Mouse (Mus musculus): ENCODE measurements around the gene Gm17409. TPM values are rescaled to one million over a fixed set of nuclear protein-coding genes. Genes with fewer than 3 reads are reported as not detected.

Gm17409 gene
- total and polyA plus RNA-seq, 2 experiments, result not detected

DNA sequence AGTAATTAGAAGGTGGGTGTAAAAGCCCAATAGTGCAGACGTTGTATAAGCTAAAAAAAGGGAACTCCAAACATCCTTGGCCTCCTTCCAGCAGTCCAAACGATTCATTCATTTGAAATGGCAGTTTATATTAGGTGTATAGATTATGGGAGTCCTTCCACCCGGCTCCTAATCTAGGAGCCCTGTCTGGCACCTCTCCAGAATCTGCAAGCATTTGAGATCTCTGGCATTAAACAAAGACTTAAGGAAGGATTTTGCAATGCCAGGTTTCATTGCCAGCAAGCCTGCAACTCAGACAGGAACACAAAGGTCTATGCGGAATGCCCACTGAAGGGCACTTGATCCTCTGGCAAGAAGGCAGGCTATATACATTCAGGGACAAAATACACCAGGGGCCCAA lies 15.2 kb downstream of the Gm17409 start:
- 14% methylated on average over 4 of the region's 4 CpGs for WGBS
- peaks cover 22% of the 10 kb centered on the region; the same call in 1 of the 2 replicates for H3K79me2 ChIP-seq (ENCODE audit: control insufficient read depth, insufficient read depth, low read length)
- no peaks in the 10 kb centered on the region for H3K27me3 ChIP-seq (ENCODE audit: control insufficient read depth, insufficient read depth, low read length)
- H3K36me3 ChIP-seq (ENCODE audit: control insufficient read depth, insufficient read depth, low read length), result no peaks in the 10 kb centered on the region
- TF ChIP-seq CTCF (IDR thresholded peaks at IDR 0.05; ENCODE audit: low read depth, low read length), result no peak
- no peak for TF ChIP-seq POLR2A (IDR thresholded peaks at IDR 0.05; ENCODE audit: extremely low read depth, insufficient read depth, low read length)
- no peak overlapping the region for H3K27ac ChIP-seq (replicated peaks; ENCODE audit: insufficient read depth, low read depth, low read length)
- no peak overlapping the region for H3K9ac ChIP-seq (ENCODE audit: low read depth, low read length)
- peak; percentile 43 for DNase-seq (ENCODE audit: extremely low read depth, low read depth, low spot score)
- H3K4me1 ChIP-seq (ENCODE audit: control insufficient read depth, insufficient read depth, low read length), result peaks cover 8% of the 10 kb centered on the region
- no peak overlapping the region for H3K4me3 ChIP-seq (ENCODE audit: insufficient read depth, low read depth, low read length)

DNA sequence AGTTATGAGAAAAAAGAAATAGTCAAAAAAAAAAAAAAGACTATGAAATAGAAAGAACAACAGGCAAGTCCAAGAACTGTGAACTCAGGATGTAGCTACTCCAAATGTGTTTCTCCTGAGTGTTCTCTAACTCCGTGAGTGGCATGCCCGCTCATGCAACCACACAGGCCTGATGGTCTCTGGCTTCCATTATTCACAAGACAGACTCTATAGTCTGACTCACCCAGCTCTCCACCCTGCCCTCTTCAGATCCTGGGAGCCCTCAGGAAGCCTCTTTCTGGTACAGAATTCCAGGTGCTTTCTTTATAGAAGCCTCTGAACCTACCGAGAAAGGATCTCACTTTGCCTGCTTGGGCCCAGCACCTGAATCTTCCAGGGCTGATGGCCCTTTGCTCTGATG lies 15.8 kb downstream of the Gm17409 start:
- no peaks in the 10 kb centered on the region for H3K27me3 ChIP-seq (ENCODE audit: control insufficient read depth, insufficient read depth, low read length)
- 81% methylated on average over 3 of the region's 3 CpGs for WGBS
- no peak overlapping the region for H3K4me3 ChIP-seq (ENCODE audit: insufficient read depth, low read depth, low read length)
- DNase-seq (ENCODE audit: extremely low read depth, low read depth, low spot score), result no peak
- peaks cover 23% of the 10 kb centered on the region; the same call in 1 of the 2 replicates for H3K79me2 ChIP-seq (ENCODE audit: control insufficient read depth, insufficient read depth, low read length)
- no peaks in the 10 kb centered on the region for H3K36me3 ChIP-seq (ENCODE audit: control insufficient read depth, insufficient read depth, low read length)
- no peak overlapping the region for H3K27ac ChIP-seq (replicated peaks; ENCODE audit: insufficient read depth, low read depth, low read length)
- no peak overlapping the region for H3K9ac ChIP-seq (ENCODE audit: low read depth, low read length)
- H3K4me1 ChIP-seq (ENCODE audit: control insufficient read depth, insufficient read depth, low read length), result peaks cover 8% of the 10 kb centered on the region
- TF ChIP-seq CTCF (IDR thresholded peaks at IDR 0.05; ENCODE audit: low read depth, low read length) (no peak), POLR2A (IDR thresholded peaks at IDR 0.05; ENCODE audit: extremely low read depth, insufficient read depth, low read length) (no peak)

GRCm38 (mm10) chr2:58486441-58487278 lies 16.7 kb downstream of the Gm17409 start:
- H3K4me3 ChIP-seq (ENCODE audit: insufficient read depth, low read depth, low read length), result no peak overlapping the region
- H3K79me2 ChIP-seq (ENCODE audit: control insufficient read depth, insufficient read depth, low read length), result peaks cover 29% of the 10 kb centered on the region; the same call in 1 of the 2 replicates
- no peaks in the 10 kb centered on the region for H3K36me3 ChIP-seq (ENCODE audit: control insufficient read depth, insufficient read depth, low read length)
- DNase-seq (ENCODE audit: extremely low read depth, low read depth, low spot score), result no peak
- TF ChIP-seq POLR2A (IDR thresholded peaks at IDR 0.05; ENCODE audit: extremely low read depth, insufficient read depth, low read length), result no peak
- TF ChIP-seq CTCF (IDR thresholded peaks at IDR 0.05; ENCODE audit: low read depth, low read length), result no peak
- peaks cover 8% of the 10 kb centered on the region for H3K4me1 ChIP-seq (ENCODE audit: control insufficient read depth, insufficient read depth, low read length)
- 74% methylated on average over 14 of the region's 14 CpGs for WGBS
- H3K27ac ChIP-seq (replicated peaks; ENCODE audit: insufficient read depth, low read depth, low read length), result no peak overlapping the region
- H3K9ac ChIP-seq (ENCODE audit: low read depth, low read length), result no peak overlapping the region
- no peaks in the 10 kb centered on the region for H3K27me3 ChIP-seq (ENCODE audit: control insufficient read depth, insufficient read depth, low read length)

DNA sequence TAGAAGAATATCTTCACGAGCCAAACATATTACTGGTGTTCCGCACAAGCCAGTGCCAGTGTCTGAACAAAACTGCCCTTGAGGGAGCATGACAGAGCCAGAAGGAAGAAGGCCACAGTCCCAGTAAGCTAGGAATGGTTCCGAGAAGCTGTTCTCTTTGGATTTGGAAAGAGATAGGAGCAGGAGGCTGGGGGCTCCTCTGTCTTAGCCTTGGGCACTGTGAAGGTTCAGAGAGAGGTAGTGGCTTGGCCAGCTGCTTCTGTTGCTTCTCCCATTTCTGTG lies 17.3 kb downstream of the Gm17409 start:
- WGBS, result 93% methylated on average over 3 of the region's 3 CpGs
- H3K4me1 ChIP-seq (ENCODE audit: control insufficient read depth, insufficient read depth, low read length), result peaks cover 8% of the 10 kb centered on the region
- H3K27ac ChIP-seq (replicated peaks; ENCODE audit: insufficient read depth, low read depth, low read length), result no peak overlapping the region
- H3K4me3 ChIP-seq (ENCODE audit: insufficient read depth, low read depth, low read length), result no peak overlapping the region
- peaks cover 29% of the 10 kb centered on the region; the same call in 1 of the 2 replicates for H3K79me2 ChIP-seq (ENCODE audit: control insufficient read depth, insufficient read depth, low read length)
- H3K9ac ChIP-seq (ENCODE audit: low read depth, low read length), result no peak overlapping the region
- no peak for DNase-seq (ENCODE audit: extremely low read depth, low read depth, low spot score)
- no peaks in the 10 kb centered on the region for H3K36me3 ChIP-seq (ENCODE audit: control insufficient read depth, insufficient read depth, low read length)
- TF ChIP-seq CTCF (IDR thresholded peaks at IDR 0.05; ENCODE audit: low read depth, low read length), result no peak
- no peak for TF ChIP-seq POLR2A (IDR thresholded peaks at IDR 0.05; ENCODE audit: extremely low read depth, insufficient read depth, low read length)
- no peaks in the 10 kb centered on the region for H3K27me3 ChIP-seq (ENCODE audit: control insufficient read depth, insufficient read depth, low read length)

GRCm38 (mm10) chr2:58488404-58488803 lies 18.5 kb downstream of the Gm17409 start:
- no peaks in the 10 kb centered on the region for H3K36me3 ChIP-seq (ENCODE audit: control insufficient read depth, insufficient read depth, low read length)
- no peaks in the 10 kb centered on the region for H3K27me3 ChIP-seq (ENCODE audit: control insufficient read depth, insufficient read depth, low read length)
- 83% methylated on average over 8 of the region's 8 CpGs for WGBS
- DNase-seq (ENCODE audit: extremely low read depth, low read depth, low spot score), result no peak
- TF ChIP-seq POLR2A (IDR thresholded peaks at IDR 0.05; ENCODE audit: extremely low read depth, insufficient read depth, low read length) (no peak), CTCF (IDR thresholded peaks at IDR 0.05; ENCODE audit: low read depth, low read length) (no peak)
- peaks cover 8% of the 10 kb centered on the region for H3K4me1 ChIP-seq (ENCODE audit: control insufficient read depth, insufficient read depth, low read length)
- peaks cover 32% of the 10 kb centered on the region; the same call in 1 of the 2 replicates for H3K79me2 ChIP-seq (ENCODE audit: control insufficient read depth, insufficient read depth, low read length)
- no peak overlapping the region for H3K9ac ChIP-seq (ENCODE audit: low read depth, low read length)
- no peak overlapping the region for H3K4me3 ChIP-seq (ENCODE audit: insufficient read depth, low read depth, low read length)
- no peak overlapping the region for H3K27ac ChIP-seq (replicated peaks; ENCODE audit: insufficient read depth, low read depth, low read length)

DNA sequence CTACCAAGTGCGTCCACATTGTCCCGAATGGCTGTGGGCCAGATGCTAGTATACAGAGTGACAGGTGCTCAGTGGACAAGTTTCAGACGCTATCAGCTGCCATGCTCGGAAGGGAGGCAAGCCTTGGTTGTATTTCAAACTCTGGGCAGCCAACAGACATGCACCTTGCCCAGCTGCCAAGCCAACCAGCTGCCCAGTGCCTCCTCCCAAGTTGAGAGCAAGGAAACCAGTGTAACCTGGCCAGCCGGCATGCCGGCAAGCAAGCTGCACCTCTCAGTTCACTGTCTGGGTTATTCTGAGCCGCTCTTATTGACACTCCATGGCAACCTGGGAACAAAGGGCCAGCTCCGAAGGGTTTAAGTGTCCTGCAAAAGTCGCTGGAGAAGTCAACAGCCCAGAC lies 19.4 kb downstream of the Gm17409 start:
- Histone ChIP-seq H3K79me2 (ENCODE audit: control insufficient read depth, insufficient read depth, low read length) (peaks cover 28% of the 10 kb centered on the region; the same call in 1 of the 2 replicates), H3K27ac (replicated peaks; ENCODE audit: insufficient read depth, low read depth, low read length) (no peak overlapping the region), H3K9ac (ENCODE audit: low read depth, low read length) (no peak overlapping the region), H3K27me3 (ENCODE audit: control insufficient read depth, insufficient read depth, low read length) (no peaks in the 10 kb centered on the region), H3K4me1 (ENCODE audit: control insufficient read depth, insufficient read depth, low read length) (peaks cover 8% of the 10 kb centered on the region), H3K36me3 (ENCODE audit: control insufficient read depth, insufficient read depth, low read length) (no peaks in the 10 kb centered on the region), H3K4me3 (ENCODE audit: insufficient read depth, low read depth, low read length) (no peak overlapping the region)
- WGBS, result 41% methylated on average over 9 of the region's 9 CpGs
- no peak for TF ChIP-seq CTCF (IDR thresholded peaks at IDR 0.05; ENCODE audit: low read depth, low read length)
- peak; percentile 78 for DNase-seq (ENCODE audit: extremely low read depth, low read depth, low spot score)
